Mouse (Mus musculus) A20 (cell line): ENCODE results near the gene Mob3a.

ENCODE experiments used
- DNase-seq: peaks from one replicate; pipeline ENCODE4 v3.0.0-alpha.2; 2011; ENCODE audit warnings: low read depth, low spot score

Gene Mob3a

DNA sequence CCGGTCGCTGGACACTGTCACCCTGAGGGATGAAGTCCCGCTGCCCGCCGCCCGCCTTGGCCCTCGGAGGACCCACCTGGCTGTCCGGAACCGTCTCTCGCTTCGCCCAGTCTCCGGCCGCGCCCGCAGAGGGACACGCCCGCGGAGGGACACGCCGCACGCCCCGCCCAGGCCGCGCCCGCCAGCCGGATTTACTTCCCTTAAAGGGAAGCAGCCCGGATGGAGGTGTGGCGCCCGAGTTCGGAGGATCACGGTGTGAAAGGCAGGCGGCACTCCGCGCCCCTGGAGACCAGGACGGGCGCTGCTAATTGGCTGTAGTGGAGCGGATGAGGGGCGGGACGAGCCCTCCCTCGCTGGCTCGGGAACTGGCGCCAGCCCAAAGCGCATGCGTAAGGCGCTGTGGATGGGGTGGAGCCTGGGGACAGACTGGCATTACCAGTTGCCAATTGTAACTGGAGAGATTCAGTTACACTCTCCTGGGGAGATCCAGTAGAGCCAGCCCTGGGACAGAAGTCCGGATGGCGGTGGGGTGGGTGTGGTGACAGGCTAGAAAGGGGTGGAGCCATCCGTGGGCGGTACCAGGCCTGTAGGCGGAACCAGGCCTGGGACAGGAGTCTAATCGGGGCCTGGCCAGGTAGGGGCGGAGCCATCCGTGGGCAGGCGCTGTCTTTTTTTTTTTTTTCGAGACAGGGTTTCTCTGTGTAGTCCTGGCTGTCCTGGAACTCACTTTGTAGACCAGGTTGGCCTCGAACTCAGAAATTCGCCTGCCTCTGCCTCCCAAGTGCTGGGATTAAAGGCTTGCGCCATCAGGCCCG lies at the start of gene Mob3a, which contains the start of gene Izumo4:
Gene Mob3a, minus strand, starts transcription at position 257 of the 815 bp plus-strand sequence.
Gene Izumo4, plus strand, starts transcription at position 464 of the 815 bp plus-strand sequence.
- peak; percentile 100 for DNase-seq

DNA sequence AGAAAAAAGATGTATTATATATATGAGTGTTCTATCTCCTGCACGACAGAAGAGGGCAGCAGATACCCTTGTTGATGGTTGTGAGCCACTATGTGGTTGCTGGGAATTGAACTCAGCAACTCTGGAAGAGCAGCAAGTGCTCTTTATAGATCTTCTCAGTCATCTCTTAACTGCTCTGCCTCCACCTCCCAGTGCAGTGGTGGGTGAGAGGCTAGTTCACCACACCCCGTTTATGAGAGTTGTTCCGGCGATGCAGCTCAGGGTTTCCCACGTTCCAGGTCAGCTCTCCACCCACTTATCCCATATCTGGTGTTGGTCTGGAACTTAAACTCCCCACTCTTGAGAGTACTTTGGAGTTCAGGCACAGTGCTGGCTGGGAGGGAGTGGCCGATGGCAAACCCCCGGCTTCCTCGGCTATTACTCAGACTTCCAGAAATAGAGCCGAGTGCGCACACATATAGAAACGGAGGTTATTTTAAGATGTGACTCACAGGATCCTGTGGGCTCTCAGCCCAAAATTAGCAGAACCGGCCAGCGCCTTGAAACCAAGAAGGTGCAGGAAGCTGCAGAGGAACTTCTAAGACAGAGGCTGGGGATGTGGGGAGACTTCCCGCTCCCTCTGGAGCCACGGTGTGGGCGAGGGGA lies 49.5 kb upstream of the Mob3a start:
- peak; percentile 79 for DNase-seq

DNA sequence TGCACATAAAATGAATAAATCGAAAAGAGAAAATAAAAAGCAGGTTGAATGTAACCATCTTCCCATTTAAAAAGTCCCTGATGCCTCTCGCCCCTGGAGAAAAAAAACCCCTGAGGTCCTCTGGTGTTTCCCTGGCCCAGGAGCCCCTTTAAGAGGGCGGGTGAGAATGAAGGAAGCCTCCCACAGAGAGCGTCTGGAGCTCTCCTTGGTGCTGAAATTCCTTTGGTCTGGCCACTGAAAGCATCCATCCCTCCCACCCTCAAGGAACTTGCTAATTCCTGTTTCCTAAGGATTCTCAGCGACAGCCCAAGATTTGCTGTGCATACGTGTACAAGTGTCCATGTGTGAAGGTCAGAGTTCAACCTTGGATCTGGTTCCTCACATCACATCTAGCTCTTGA lies 46.8 kb upstream of the Mob3a start:
- DNase-seq = peak; percentile 51

DNA sequence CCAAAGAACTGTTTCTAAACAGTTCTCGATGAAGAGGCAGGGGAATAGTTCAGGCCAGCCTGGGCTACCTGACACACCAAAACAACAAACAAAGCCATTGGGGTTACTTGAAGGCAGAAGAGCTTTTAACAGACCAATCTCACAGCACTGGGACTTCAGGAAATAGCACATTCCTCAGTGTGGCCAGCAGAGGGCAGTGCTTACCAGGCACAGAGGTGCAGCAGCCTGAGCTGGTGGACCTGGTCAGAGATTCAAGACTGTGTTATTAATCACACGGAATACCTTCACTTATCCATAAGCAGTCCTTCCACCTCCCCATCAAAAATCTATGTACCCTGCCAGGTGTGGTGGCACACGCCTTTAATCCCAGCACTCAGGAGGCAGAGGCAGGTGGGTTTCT lies 45.6 kb upstream of the Mob3a start:
- DNase-seq = peak; percentile 76

DNA sequence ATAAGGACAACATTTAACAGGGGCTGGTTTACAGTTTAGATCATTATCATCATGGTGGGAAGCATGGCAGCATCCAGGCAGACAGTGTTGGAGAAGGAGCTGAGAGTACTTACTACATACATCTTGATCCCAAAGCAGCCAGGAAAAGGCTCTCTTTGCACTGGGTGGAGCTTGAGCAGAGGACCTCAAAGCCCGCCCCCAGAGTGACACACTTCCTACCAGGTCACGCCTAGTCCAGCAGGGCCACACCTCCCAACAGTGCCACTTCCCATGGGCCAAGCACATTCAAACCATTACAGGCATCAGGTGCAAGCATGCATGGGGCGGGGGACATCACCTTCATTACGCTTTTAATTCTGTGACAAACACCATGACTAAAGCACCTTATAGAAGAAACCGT lies 42.5 kb upstream of the Mob3a start:
- DNase-seq = peak; percentile 85

DNA sequence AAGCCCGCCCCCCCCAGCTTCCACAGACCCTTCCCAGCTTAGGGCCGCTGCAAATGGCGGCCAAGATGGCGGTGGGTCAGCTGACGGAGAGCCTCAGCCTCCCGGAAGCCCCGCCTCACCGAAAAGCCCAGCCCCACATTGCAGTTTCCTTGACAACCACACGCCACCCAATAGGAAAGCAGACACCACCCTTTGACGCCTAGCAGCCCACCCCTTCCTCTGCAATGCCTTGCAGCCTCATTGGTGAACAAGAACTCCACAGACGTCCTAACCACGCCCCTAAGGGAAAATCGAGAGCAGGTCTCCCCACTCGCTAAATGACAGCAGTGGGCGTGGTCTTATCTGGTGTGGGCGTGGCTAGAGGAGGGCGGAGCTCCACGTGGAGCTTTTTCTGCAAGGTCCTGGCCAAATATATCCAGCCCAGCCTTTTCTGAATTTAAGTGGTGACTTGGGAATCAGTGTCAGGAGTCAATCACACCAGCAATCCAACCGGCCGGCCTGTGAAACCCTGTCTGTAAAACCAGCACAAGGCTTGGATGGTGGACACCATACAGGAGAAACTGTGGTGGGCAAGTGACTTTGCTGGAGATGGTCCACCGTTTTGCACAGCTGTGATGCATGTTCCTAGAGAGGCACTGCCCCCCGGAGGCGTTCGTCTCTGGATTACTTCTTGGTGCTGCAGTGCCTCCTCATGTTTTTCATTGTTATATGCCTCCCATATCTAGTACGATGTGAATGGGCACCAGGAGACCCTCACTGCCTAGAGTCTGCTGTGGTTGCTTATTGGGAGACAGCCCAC lies 40.6 kb upstream of the Mob3a start, which contains the start of gene Ap3d1:
Gene Ap3d1, minus strand, starts transcription at position 85 of the 799 bp plus-strand sequence.
- DNase-seq = peak; percentile 99

DNA sequence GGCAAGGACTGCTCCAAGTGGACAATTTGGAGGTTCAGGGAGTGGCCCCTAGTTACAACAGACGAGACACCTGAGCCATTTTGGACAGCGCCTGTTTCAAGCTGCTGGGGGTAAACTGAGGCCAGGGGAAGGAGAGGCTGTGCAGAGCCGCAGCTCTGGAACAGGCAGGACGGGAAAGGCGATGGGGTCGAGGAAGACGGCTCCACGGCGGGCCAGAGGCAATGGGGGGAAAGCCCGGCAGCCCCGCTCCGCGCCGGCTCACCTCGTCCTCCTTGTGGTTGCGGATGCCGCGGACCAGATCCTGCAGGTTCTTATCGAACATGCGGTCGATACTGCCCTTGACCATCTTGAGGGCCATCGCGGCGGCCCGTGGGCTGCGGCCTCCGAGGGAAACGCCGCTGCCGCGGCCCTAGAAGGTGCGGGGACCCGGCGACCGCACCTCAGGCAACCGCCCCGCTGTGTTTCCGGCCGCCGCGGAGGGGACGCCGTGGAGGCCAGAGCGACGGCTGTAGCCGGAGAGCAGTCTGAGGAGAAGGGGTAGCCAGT lies 39.9 kb upstream of the Mob3a start:
- DNase-seq = peak; percentile 11

DNA sequence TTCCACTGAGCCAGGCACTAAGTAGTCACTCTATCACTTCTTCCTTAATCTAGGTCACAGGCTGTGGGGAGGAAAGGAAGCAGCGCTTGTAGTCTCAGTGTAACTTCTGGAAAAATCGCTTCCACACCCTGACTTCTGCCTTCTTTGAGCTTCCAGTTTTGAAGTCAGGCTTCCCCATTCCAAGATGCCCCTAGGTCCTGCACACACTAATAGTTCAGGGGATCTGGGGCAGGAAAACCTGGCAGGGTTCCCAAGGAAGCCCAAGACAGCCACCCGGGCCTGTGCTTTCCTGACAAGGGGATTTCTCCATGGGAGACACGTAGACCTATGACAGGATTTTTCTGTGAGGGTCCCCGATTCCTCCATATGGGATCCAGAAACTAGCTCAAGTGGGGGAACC lies 39.4 kb upstream of the Mob3a start:
- DNase-seq = no peak

DNA sequence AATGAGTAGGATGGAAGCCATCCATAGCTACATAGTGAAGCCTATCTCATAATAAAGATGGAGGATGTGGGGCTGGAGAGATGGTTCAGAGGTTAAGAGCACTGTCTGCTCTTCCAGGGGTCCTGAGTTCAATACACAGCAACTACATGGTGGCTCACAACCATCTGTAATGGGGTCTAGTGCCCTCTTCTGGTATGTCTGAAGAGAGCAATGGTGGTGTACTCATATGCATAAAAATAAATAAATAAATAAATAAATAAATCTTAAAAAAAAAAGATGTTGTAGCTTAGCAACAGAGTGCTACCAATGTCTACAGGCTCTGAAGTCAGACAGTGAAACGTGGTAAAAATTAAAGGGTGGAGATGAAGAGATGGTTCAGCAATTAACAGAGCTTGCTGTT lies 36.9 kb upstream of the Mob3a start:
- DNase-seq = peak; percentile 44

DNA sequence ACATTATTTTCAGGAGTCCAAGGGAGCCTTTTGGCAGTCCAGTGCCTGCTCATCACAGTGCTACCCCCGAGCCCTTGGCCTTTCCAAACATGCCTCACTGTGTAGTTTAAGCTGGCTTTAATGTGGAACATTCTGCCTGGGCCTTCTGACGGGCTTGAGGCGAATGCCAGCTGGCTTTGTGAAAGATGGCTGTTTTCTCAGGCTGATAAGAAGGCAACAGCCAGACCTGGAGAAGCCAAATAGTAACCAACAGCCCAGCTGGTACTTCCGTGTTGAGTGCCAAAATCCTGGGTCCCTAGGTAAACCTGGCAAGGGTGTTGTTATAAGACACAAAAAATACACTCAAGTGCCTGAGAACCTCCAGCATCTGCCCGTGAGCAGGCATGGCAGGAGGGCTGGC lies 35.0 kb upstream of the Mob3a start:
- DNase-seq = no peak

DNA sequence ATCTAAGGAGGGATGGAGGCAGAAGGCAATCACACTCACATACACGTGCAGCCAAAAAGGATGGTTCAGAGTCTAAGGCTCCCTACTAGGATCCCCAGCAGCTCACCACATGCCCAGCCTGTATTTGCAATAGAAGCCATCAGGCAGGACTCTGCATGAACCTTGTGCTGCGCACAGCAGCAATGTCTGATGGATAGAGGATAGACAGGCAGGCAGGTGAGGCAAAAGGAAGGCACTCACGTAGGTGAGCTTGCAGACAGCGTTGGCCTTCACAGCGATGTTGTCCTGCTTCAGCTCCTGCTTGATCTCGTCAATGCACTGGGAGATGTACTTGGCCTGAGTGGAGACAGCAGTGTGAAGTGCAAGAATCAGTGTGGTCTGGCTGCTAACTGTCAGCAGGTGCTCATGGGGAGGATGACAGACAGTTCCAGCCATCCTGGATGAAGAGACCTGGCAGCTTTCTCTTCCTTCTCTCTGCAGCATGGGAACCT lies 30.9 kb upstream of the Mob3a start:
- no peak for DNase-seq

DNA sequence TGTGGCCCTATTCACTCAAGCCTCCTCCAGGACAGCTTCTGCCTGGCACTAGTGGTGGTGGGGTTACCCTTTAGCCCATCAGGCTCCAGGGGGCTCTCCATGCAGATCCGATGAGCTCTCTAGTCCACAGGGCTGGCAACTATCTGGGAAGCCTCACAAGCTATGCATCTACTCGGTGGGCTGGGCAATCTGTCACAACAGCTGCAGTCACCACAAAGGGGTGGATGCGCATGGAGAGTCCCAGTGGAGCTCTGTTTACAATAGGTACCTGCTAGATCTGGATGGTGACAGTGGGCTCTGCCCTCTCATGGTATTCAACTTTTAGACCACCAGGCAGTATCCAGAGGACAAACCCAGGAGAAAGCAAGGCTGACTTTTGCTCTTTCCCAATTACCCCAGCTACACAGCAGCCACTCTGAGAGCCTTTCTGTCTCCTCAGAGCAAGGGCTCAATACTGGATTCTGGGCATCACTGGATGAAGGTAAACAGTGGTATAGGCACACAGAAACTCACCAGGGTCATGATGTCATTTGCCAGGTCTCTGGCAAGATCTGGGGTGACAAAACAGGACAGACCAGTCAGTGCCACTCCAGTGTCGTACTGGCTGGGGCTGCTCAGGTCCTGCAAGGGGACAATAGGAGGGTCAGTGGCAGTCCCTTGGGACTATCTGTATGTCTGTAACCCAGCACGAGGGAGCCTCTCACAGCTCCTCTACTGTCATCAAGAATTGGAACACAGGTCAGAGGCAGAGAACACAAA lies 25.8 kb upstream of the Mob3a start:
- no peak for DNase-seq

DNA sequence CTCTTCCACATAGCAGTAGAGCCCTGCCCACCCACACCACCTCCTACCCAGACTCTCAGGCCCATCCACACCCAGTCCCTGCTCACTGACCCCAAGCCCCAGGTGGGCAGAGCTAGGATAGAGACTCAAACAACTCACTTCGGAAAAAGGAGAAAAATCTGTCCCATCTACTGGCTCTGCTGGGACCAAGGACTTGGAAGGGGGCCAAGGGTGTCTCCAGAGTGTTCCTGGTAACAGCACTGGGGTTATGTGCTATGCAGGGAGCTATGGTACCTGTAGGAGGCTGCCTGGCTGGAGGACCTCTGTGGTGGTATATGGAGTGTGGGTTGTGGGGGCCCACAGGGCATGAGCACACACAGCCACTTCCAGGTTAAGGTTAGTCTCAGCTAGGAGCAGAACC lies 15.5 kb upstream of the Mob3a start:
- DNase-seq = no peak

DNA sequence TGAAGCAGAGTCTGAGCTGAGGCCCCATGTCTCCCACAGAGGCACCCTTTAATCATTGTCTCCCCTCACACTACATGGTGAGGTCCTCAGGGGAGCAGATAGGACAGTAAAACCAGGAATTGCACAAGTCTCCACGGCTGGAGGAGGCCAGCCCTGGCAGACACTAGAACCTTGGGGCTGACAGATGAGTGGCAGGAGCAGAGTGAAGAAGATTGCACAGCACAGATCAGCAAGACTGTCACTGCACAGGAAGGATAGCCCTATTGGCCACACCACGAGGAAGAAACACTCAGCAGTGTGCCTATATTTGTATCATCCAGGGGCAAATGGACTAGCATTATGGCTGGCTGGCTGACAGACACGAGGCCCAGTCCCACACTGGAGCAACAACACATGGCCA lies 9.1 kb upstream of the Mob3a start:
- no peak for DNase-seq

DNA sequence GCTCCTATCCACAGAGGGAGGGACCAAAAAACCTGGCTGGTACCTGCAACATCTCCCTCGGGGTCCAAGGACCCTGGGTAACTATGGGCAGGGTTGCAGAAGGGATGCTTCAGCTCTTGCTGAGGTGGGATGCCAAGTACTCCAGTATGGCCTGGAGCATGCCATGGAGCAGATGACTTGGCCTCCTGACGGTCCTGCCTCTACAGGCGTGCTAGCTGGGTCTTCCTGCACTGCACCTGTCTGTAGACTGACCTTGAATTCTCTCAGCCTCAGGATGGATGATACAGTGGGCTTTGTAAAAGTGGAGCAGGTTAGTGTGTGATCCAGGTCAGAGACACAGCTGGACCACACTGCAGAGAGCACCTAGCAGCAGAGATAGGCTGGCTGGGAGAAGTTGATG lies 3.7 kb upstream of the Mob3a start:
- DNase-seq = no peak

DNA sequence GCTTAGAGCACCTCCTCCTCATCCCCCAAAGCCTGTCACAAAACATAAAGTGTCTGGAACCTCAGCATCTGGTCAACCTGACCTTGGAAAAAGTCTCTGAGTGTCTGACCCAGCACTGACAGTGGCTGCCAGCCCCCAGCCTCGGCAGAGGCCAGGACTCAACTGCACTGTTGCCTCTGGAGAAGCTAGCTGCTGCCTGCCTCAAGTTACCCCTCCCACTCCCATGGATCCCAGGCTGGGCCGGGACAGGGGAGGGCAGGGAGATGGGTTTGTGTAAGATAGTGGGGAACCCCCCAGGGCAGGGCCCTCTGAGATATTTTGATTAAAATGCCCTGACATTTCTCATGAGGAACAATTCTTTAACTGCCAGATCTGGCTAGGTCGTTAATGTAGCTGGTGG lies 3.3 kb upstream of the Mob3a start:
- no peak for DNase-seq

DNA sequence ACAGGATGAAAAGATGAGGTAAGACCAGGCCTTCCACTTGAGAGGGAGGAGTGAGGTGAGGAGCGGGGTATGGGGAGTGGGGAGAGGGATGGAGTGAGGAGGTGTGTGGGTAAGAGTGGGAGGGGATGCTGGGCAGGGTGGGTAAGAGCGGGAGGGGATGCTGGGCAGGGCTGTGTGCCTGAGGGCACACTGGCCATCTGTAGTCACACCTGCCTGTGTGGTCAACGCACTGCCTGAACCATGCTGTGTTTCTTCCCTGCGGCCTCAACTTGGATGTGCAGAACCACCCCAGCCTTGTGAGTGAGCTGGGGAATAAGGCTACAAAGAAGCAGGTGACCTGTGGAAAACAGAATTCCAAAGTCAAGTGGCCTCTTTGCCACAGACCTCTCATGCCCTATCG lies 2.6 kb upstream of the Mob3a start:
- no peak for DNase-seq

DNA sequence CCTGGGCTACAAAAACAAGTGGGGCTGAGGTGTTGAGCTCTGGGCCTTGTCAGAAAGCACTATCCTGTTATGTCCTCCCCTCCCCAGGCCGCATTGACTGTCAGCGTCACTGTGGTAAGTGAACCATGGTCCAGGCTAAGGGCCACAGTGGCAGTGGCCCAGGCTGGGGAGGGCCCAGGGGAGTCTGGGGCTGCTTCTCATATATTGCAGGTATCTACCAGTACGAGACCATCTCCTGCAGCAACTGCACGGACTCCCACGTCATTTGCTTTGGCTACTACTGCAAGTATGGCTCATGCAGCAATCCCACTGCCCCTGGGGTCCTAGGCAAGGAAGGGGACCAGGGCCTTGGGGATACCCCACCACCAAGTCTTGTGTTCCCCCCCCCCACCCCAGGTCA lies 1.9 kb upstream of the Mob3a start:
- DNase-seq = no peak

DNA sequence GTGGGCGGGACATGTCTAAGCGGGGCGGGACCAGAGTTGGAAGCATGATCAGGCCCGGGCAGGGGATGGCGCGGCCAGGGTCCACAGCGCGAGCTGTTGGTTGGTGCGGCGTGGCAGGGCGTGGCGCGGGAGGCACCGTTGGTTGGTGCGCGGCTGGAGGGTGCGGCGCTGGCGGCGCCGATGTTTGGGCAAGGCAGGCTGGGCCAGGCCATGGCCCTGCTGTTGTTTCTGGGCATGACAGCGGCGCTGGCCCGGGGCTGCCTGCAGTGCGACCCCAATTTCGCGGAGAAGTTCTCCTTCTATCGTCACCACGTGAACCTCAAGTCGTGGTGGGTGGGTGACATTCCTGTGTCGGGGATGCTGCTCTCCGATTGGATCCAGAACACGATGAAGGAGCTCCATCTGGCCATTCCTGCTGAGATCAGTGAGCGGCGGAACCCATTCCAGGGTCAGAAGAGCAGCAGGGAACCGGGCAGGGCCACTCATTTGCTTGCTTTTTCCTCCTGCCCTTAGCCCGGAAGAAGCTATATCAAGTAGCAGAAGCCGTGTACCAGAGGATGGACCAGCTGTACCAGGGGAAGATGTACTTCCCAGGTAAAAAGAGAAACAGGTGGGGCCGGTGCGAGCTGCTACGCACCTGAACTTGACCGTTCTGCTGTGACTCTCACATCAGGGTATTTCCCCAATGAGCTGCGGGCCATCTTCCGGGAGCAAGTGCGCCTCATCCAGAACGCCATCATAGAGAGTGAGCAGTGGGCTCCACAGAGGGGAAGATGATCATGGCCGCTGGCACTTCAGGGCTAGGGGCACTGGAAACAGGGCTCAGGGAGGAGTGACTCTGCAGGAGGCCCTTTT lies 986 bp upstream of the Mob3a start:
- peak; percentile 96 for DNase-seq

DNA sequence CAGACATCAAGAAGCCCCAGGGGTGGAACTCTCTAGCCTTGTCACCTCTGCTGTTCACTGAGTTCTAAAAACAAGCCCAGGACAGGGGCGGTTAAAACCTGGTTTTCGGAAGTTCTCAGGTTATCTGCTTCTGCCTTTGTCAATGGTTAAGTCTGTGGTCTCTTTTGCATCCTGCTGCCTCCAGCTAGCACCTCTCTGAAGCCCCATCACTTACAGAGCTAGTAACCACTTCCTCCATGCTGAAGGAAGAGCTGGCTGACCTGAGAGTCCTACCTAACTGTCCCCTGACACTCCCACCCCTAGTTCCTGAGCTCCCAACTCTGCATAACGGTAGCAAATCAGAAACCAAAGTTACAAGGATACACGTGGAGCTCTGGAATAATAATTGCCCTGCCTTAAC lies 1.0 kb downstream of the Mob3a start:
- DNase-seq = peak; percentile 82
